Mouse (Mus musculus) liver, embryonic 15.5 days (tissue): Measurements from ENCODE around the gene Gli2. TPM values are rescaled to one million over a fixed set of nuclear protein-coding genes. Genes with fewer than 3 reads are reported as not detected.

Experiments used
- ATAC-seq: fragments of 200-750 bp; cut with Nextera tagmentation; 2 replicates; pipeline ENCODE4 v1.8.0; 2017; ENCODE audit warnings: moderate number of reproducible peaks, mild to moderate bottlenecking, moderate library complexity; ENCODE audit not compliant: insufficient read depth
- H3K27ac ChIP-seq: fragments of 300-500 bp; sonication (generic); replicated peaks from 2 replicates; pipeline ENCODE4 v1.5.1; 2015; ENCODE audit warnings: mild to moderate bottlenecking, inconsistent platforms
- H3K27me3 ChIP-seq: fragments of 300-500 bp; sonication (generic); 2 replicates; pipeline ENCODE4 v1.6.1; 2015; ENCODE audit warnings: mild to moderate bottlenecking, inconsistent platforms
- H3K36me3 ChIP-seq: fragments of 300-500 bp; sonication (generic); replicated peaks from 2 replicates; pipeline ENCODE4 v1.6.1; 2015; ENCODE audit warnings: moderate library complexity, mild to moderate bottlenecking, inconsistent platforms
- H3K4me1 ChIP-seq: fragments of 300-500 bp; sonication (generic); replicated peaks from 2 replicates; pipeline ENCODE4 v1.6.1; 2015; ENCODE audit warnings: inconsistent platforms
- H3K4me2 ChIP-seq: fragments of 300-500 bp; sonication (generic); 2 replicates; pipeline ENCODE4 v1.6.1; 2015; ENCODE audit warnings: moderate library complexity, mild to moderate bottlenecking, inconsistent platforms
- H3K4me3 ChIP-seq: fragments of 300-500 bp; sonication (generic); replicated peaks from 2 replicates; pipeline ENCODE4 v1.5.1; 2015; ENCODE audit warnings: mild to moderate bottlenecking, inconsistent platforms
- H3K9ac ChIP-seq: fragments of 300-500 bp; sonication (generic); 2 replicates; pipeline ENCODE4 v1.6.1; 2015; ENCODE audit warnings: moderate library complexity, mild to moderate bottlenecking, inconsistent platforms
- H3K9me3 ChIP-seq: fragments of 300-500 bp; sonication (generic); replicated peaks from 2 replicates; pipeline ENCODE4 v1.6.1; 2016; ENCODE audit warnings: inconsistent platforms
- WGBS: fragments of 180-500 bp; shearing (Covaris S2); methylation state at CpG from one replicate; pipeline ENCODE4 v1.1.7; 2015; ENCODE audit warnings: mixed read lengths; ENCODE audit not compliant: insufficient replicate concordance; 5-methylcytosine and 5-hydroxymethylcytosine counted together
- polyA plus RNA-seq: library from polyadenylated mRNA; unstranded; fragments of >200 nt; fragmentation: Nextera tagmentation; extraction: Ambion mirVana; gene quantifications from 2 replicates; pipeline ENCODE4 v1.2.1, GENCODE M21; 2015

Gli2 gene
- polyA plus RNA-seq, 1 experiment from 2014 or later = 0.35 TPM

DNA sequence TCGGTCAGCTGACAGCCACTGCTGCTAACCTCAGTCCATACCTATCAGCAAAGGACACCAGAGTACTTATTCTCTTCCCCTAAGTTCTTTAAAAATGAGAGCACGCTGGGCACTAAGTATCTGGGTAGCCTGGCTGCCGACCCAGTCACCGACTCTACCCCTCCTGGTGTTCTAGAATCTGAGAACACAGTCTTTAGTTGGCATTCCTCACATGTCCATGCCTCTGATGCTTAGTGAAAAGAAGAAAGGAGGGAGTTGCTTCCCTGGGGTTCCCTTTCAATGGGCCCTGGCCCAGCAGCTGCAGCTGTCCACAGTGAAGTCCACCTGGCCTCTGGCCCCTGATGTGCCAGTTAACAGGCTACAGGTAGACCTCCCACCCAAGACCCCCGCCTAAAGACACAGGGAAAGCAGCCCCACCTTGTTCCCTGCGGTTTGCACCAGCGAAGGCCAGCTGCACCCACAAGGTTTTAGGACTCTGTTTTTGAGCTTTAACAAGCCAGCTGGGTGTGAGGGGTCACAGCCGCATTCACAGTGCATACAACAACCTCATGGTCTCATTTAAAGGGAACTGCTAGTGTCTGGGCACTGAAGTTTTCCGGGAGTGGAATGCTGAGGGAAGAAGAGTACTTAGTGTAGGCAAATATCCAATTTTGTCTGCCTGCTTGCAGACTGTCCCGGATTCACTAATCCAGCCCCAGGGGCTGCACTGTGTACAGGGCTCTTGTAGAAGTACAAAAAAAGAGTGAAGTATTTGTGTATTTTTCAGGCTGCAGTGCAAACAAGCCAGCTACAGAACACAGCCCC lies 3.4 kb downstream of the Gli2 start:
- Histone ChIP-seq H3K9me3 (no peaks in the 10 kb centered on the region), H3K9ac (no peak overlapping the region), H3K27ac (no peak overlapping the region), H3K36me3 (no peaks in the 10 kb centered on the region), H3K4me1 (peaks cover 6% of the 10 kb centered on the region), H3K4me2 (no peak overlapping the region), H3K4me3 (no peak overlapping the region), H3K27me3 (peaks cover 88% of the 10 kb centered on the region)
- WGBS = 28% methylated on average over 10 of the region's 10 CpGs
- ATAC-seq = no peak

DNA sequence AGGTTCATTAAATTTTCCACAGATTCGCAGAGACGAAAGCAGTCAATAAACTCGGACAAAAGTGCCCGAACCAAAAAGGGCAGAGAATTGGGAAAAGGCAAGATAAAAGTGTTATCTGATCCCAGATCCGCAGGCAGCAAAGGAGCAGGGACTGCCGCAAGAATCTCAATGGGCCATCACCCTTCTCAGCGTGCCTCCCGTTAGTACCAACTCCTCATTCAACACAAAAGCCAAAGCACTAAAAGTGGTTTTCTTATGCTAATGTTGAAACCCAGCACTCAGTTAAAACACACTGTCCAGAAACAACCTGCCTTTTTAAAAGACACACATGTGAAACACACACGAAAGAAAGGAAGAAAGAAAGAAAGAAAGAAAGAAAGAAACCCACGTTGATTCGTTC lies 4.4 kb downstream of the Gli2 start:
- H3K4me3 ChIP-seq = no peak overlapping the region
- H3K36me3 ChIP-seq = no peaks in the 10 kb centered on the region
- peaks cover 81% of the 10 kb centered on the region for H3K27me3 ChIP-seq
- H3K4me1 ChIP-seq = peaks cover 6% of the 10 kb centered on the region
- H3K9ac ChIP-seq = no peak overlapping the region
- WGBS = 12% methylated on average over 11 of the region's 11 CpGs
- no peak overlapping the region for H3K4me2 ChIP-seq
- no peaks in the 10 kb centered on the region for H3K9me3 ChIP-seq
- ATAC-seq = no peak
- no peak overlapping the region for H3K27ac ChIP-seq

DNA sequence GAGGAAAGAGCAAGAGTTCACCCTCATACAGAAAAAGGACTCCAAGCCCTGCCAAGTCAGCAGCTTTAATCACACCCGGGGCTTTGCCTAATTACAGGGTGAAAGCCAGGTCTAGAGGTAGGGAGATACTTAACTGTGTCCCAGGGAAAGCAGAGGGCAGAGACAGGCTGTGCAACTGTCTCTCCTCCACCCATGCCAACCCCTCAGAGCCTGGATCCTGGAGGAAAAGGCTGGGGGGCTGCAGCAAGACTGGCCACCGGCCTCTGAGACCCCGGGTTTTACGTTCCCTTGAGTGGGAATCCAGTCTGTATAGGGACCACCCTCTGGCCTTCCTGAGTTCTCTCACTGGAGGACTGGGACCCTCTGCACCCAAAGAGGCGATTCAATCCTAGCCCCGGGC lies 4.9 kb downstream of the Gli2 start:
- H3K9me3 ChIP-seq = no peaks in the 10 kb centered on the region
- H3K36me3 ChIP-seq = no peaks in the 10 kb centered on the region
- no peak overlapping the region for H3K4me2 ChIP-seq
- H3K27ac ChIP-seq = no peak overlapping the region
- H3K4me1 ChIP-seq = peaks cover 6% of the 10 kb centered on the region
- H3K9ac ChIP-seq = no peak overlapping the region
- H3K27me3 ChIP-seq = peaks cover 77% of the 10 kb centered on the region
- no peak for ATAC-seq
- H3K4me3 ChIP-seq = no peak overlapping the region
- WGBS = 6% methylated on average over 6 of the region's 6 CpGs

DNA sequence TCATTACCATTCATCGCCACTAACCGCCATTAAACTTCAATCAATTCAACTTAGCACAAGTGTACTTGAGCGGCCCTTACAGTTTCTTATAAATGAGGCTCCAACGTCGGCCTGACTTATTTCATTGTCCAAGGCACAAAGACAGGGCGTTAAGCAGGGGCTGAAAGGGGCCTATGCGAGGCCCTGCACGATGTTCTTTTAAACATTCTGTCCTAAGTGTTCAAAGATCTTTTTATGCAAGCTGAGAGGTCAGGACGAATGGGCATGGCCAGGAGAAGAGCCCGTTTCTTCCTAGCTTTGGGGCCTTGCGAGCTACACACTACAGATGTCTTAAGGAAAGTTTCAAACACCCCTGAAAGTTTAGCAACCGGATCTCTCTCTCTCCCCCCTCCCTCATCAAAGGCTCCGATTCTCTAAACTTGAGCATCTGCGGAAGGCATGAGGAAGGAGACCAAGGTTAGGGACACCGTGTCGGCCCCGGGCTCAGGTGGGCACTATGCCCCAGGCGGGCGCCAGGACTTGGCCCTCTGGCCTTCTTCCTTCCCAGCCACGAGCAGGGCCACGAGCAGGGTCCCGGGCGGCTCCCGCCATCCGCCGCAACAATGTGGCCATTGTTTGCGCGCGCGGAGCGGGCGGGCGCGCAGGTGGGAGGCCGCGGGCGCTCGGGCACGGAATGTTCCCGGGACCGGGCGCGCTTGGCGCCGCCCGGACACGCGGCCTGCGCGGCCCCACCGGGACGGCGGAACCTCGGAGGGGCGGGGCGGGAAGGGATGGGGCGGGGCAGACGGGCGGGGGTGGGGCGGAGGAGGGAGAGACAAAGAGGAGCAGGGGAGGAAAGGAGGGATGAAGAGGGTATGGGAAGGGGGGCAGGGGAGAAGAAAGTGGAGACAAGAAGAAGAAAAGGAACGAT lies 5.7 kb downstream of the Gli2 start:
- H3K9me3 ChIP-seq = no peaks in the 10 kb centered on the region
- no peaks in the 10 kb centered on the region for H3K36me3 ChIP-seq
- H3K27ac ChIP-seq = no peak overlapping the region
- peaks cover 4% of the 10 kb centered on the region; the same call in 1 of the 2 replicates for H3K4me1 ChIP-seq
- peaks cover 68% of the 10 kb centered on the region for H3K27me3 ChIP-seq
- no peak for ATAC-seq
- peak overlapping the region; percentile 48 for H3K4me3 ChIP-seq
- no peak overlapping the region for H3K9ac ChIP-seq
- peak overlapping the region; percentile 66 for H3K4me2 ChIP-seq
- 7% methylated on average over 58 of the region's 61 CpGs for WGBS

DNA sequence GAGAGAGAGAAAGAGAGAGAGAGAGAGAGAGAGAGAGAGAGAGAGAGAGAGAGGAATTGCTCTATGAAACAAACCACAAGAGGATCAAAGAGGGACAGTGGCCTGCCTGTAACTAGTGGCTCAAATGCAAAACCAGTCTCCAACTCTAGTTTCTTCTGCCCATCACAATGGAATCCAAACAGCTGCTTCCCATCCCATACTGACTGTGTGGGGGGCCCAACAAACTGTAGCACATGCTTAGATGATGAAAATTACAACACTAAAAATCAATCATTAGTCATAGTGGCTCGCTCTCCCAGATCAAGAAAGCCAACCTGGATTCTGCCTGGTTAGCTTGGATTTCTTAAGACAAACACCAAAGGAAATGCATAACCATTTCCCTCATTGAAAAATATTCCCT lies 15.0 kb downstream of the Gli2 start:
- Histone ChIP-seq H3K9me3 (no peaks in the 10 kb centered on the region), H3K36me3 (no peaks in the 10 kb centered on the region), H3K4me2 (no peak overlapping the region), H3K27ac (no peak overlapping the region), H3K4me1 (no peaks in the 10 kb centered on the region), H3K27me3 (no peaks in the 10 kb centered on the region), H3K9ac (no peak overlapping the region), H3K4me3 (no peak overlapping the region)
- WGBS = 64% methylated on average over 1 of the region's 1 CpGs
- ATAC-seq = no peak

DNA sequence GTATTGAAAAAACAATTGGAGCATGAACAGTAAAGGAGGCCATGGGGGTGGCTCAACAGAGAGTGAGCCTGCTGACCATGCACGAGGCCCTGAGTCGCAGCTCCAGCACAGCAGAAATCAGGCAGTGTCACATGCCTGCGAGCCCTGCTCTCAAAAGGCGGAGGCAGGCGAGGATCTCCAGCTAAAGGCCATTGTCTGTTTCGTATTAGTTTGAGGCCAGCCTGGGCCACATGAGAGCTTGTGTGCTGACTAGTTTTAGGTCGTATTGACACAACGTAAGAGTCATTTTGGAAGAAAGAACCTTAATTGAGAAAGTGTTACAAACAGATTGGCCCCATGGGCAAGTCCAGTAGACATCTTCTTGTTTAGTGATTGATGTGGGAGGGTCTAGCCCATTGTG lies 17.5 kb downstream of the Gli2 start:
- Histone ChIP-seq H3K27me3 (no peaks in the 10 kb centered on the region), H3K9me3 (no peaks in the 10 kb centered on the region), H3K4me2 (no peak overlapping the region), H3K36me3 (no peaks in the 10 kb centered on the region), H3K4me1 (no peaks in the 10 kb centered on the region), H3K27ac (no peak overlapping the region), H3K9ac (no peak overlapping the region), H3K4me3 (no peak overlapping the region)
- no peak for ATAC-seq
- 71% methylated on average over 8 of the region's 8 CpGs for WGBS

DNA sequence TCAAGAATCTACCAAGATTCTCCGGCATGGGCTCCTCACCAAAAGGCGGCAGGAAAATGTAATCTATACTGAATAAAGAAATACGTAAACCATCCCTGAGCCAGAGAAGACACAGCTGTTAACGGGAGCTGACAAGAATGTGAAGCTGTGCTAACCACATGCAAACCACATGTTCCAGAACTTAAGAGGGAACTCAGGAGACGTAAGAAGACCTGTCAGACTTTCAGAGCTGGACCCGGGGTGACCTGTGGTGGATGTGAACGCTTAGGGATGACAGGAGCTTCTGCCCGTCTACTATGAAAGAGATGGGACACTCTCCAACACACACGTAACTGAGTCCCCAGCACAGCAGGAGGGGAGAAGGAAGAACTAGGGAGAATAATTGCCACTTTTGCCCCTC lies 18.1 kb downstream of the Gli2 start:
- no peaks in the 10 kb centered on the region for H3K9me3 ChIP-seq
- no peak overlapping the region for H3K4me2 ChIP-seq
- H3K9ac ChIP-seq = no peak overlapping the region
- no peak for ATAC-seq
- H3K27ac ChIP-seq = no peak overlapping the region
- no peaks in the 10 kb centered on the region for H3K4me1 ChIP-seq
- no peaks in the 10 kb centered on the region for H3K27me3 ChIP-seq
- no peak overlapping the region for H3K4me3 ChIP-seq
- 48% methylated on average over 9 of the region's 9 CpGs for WGBS
- no peaks in the 10 kb centered on the region for H3K36me3 ChIP-seq

DNA sequence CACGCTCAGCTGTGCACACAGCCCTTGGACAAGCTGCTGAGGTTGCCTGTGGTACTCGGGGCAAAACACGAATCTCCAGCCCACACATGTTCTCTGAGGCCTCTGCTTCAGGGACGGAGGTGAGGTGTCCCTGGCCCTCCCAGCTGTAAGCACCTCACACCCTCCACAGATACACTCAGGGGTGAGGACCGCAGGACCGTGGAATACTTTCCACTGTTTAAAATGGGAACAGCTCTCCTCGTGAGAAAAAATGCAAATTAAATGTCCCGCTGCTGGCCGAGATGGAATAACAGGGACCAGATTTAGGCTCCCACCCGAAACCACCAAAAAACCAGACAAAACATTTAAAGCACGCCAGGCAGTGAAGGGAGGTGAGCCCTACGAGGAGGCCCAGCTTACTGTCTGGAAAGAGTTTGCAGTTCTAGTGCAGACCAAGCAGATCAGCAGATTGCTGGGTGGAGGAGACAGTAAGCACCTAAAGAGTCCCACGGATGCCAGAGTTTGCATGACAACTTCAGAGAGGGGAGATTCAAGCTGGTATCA lies 19.2 kb downstream of the Gli2 start:
- Histone ChIP-seq H3K4me2 (no peak overlapping the region), H3K27me3 (no peaks in the 10 kb centered on the region), H3K27ac (peak overlapping the region; percentile 48; the same call in 1 of the 2 replicates), H3K36me3 (no peaks in the 10 kb centered on the region), H3K4me3 (no peak overlapping the region), H3K9ac (no peak overlapping the region), H3K9me3 (no peaks in the 10 kb centered on the region), H3K4me1 (no peaks in the 10 kb centered on the region)
- 42% methylated on average over 13 of the region's 13 CpGs for WGBS
- no peak for ATAC-seq

DNA sequence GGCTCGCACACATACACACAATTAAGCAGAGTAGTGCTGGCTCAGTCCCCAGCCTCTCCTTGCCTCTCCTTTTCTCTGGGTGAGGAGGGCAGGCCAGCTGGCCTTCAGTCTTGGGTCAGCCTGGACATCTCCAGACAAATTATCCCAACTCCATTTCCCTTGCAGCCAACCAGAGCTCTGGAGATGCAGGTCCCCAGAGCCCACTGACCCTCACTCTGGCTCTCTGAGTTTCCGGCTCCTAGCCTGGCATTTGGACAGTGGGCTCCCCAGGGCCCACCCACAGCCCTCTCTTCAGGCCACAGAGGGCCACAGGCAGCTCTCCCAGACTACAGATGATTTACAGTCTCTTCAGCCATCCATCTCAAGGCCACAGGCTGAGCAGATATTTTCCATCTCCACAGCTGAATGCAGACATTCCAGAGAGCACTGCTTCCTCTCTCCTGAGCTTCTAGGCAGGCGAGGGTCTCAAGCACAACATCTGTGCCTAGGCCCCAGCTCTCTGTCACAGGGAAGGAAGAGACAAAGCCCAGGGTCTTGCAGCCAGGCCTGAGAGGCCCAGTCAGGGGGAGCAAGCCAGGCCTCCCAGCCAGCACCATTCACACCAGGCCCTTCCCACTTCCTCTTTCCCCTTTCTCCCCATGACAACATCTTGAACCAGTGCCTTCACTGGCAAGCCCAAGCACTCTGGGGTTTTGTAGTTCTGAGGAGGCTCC lies 19.8 kb downstream of the Gli2 start:
- Histone ChIP-seq H3K27me3 (no peaks in the 10 kb centered on the region), H3K9me3 (no peaks in the 10 kb centered on the region), H3K36me3 (no peaks in the 10 kb centered on the region), H3K4me2 (no peak overlapping the region), H3K4me1 (no peaks in the 10 kb centered on the region), H3K27ac (peak overlapping the region; percentile 48; the same call in 1 of the 2 replicates), H3K9ac (no peak overlapping the region), H3K4me3 (no peak overlapping the region)
- peak; percentile 56 for ATAC-seq
- 44% methylated on average over 3 of the region's 3 CpGs for WGBS

DNA sequence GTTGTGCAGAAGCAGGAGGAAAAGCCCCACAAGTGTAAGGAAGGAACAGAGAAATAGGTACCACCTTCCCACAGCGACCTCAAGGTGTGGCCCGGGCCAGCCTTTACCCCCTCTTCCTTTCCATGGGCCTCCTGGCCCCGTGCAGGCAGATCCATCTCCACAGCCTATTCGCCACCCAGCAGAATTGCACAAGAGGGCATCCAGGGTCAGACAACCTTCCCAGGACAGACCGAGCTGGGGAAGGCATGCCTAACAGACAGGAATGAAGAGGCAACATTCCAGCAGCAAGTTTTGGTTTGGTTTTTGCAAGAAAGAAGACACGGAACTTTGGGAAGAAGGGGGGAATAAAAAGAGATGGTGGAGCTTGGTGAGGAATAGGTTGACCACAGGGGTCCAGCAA lies 22.2 kb downstream of the Gli2 start:
- no peak for ATAC-seq
- no peak overlapping the region for H3K4me3 ChIP-seq
- no peak overlapping the region for H3K27ac ChIP-seq
- WGBS = 60% methylated on average over 6 of the region's 6 CpGs
- H3K9me3 ChIP-seq = no peaks in the 10 kb centered on the region
- H3K4me1 ChIP-seq = no peaks in the 10 kb centered on the region
- no peaks in the 10 kb centered on the region for H3K36me3 ChIP-seq
- H3K9ac ChIP-seq = no peak overlapping the region
- H3K4me2 ChIP-seq = no peak overlapping the region
- H3K27me3 ChIP-seq = no peaks in the 10 kb centered on the region
